Mouse (Mus musculus) liver, embryonic 16.5 days (tissue): ENCODE measurements at regions not wholly inside any gene's neighbourhood (a gene's known extent, or its start where the extent isn't known, plus 50 kb on each side); places are given as distances from the start of the nearest gene placed in this dataset.

Experiments used
- ATAC-seq: fragments of 200-750 bp; cut with Nextera tagmentation; 2 replicates; pipeline ENCODE4 v1.8.0; 2017; ENCODE audit warnings: low read depth, mild to moderate bottlenecking, moderate number of reproducible peaks, moderate library complexity
- H3K27ac ChIP-seq: fragments of 300-500 bp; sonication (generic); 2 replicates; pipeline ENCODE4 v1.5.1; 2014; ENCODE audit warnings: mild to moderate bottlenecking, low read length
- H3K27me3 ChIP-seq: fragments of 300-500 bp; sonication (generic); 2 replicates; pipeline ENCODE4 v1.6.1; 2014; ENCODE audit warnings: low read depth, low read length, mixed read lengths; ENCODE audit not compliant: control insufficient read depth, insufficient read depth
- H3K36me3 ChIP-seq: fragments of 300-500 bp; sonication (generic); 2 replicates; pipeline ENCODE4 v1.6.1; 2014; ENCODE audit warnings: mild to moderate bottlenecking; ENCODE audit not compliant: control insufficient read depth, insufficient read depth
- H3K4me1 ChIP-seq: fragments of 300-500 bp; sonication (generic); 2 replicates; pipeline ENCODE4 v1.6.1; 2014; ENCODE audit warnings: low read depth, low read length, mixed read lengths; ENCODE audit not compliant: control insufficient read depth
- H3K4me2 ChIP-seq: fragments of 300-500 bp; sonication (generic); 2 replicates; pipeline ENCODE4 v1.6.1; 2014; ENCODE audit warnings: low read depth, low read length, mixed read lengths
- H3K4me3 ChIP-seq: fragments of 300-500 bp; sonication (generic); 2 replicates; pipeline ENCODE4 v1.5.1; 2014; ENCODE audit warnings: low read depth, mild to moderate bottlenecking, low read length
- H3K9ac ChIP-seq: fragments of 300-500 bp; sonication (generic); 2 replicates; pipeline ENCODE4 v1.6.1; 2014; ENCODE audit warnings: low read depth, low read length
- H3K9me3 ChIP-seq: fragments of 300-500 bp; sonication (generic); replicated peaks from 2 replicates; pipeline ENCODE4 v1.6.1; 2016; ENCODE audit warnings: low read length; ENCODE audit not compliant: control insufficient read depth
- WGBS: fragments of 180-500 bp; shearing (Covaris S2); extraction: QIAGEN DNeasy Blood & Tissue Kit; methylation state at CpG from one replicate; pipeline ENCODE4 v1.1.7; 2014; ENCODE audit not compliant: insufficient replicate concordance; 5-methylcytosine and 5-hydroxymethylcytosine counted together

GRCm38 (mm10) chr1:128826419-128826818, 234.3 kb upstream of the Cxcr4 start:
- no peak for ATAC-seq
- 71% methylated on average over 11 of the region's 11 CpGs for WGBS
- H3K27ac ChIP-seq: no peak overlapping the region

GRCm38 (mm10) chr1:128824916-128825683, 233.0 kb upstream of the Cxcr4 start:
- Histone ChIP-seq H3K4me3 (no peak overlapping the region), H3K36me3 (no peaks in the 10 kb centered on the region), H3K4me2 (no peak overlapping the region), H3K9me3 (no peaks in the 10 kb centered on the region; the same call in 1 of the 2 replicates), H3K9ac (no peak overlapping the region), H3K4me1 (no peaks in the 10 kb centered on the region), H3K27ac (no peak overlapping the region), H3K27me3 (no peaks in the 10 kb centered on the region)
- no peak for ATAC-seq
- 35% methylated on average over 11 of the region's 11 CpGs for WGBS

More at GRCm38 (mm10) chr1:128826419-128826818, 234.3 kb upstream of the Cxcr4 start:
- H3K36me3 ChIP-seq: no peaks in the 10 kb centered on the region
- H3K9me3 ChIP-seq: no peaks in the 10 kb centered on the region
- H3K4me1 ChIP-seq: no peaks in the 10 kb centered on the region
- H3K4me3 ChIP-seq: no peak overlapping the region
- H3K27me3 ChIP-seq: no peaks in the 10 kb centered on the region
- no peak overlapping the region for H3K9ac ChIP-seq
- no peak overlapping the region for H3K4me2 ChIP-seq

- Histone ChIP-seq H3K9me3 (no peaks in the 10 kb centered on the region; the same call in 1 of the 2 replicates), H3K27me3 (no peaks in the 10 kb centered on the region), H3K4me2 (no peak overlapping the region), H3K36me3 (no peaks in the 10 kb centered on the region), H3K27ac (no peak overlapping the region), H3K9ac (no peak overlapping the region), H3K4me1 (no peaks in the 10 kb centered on the region), H3K4me3 (no peak overlapping the region)
- WGBS: 7% methylated on average over 8 of the region's 8 CpGs
- no peak for ATAC-seq
These were observed 232.1 kb upstream of the Cxcr4 start for GRCm38 (mm10) chr1:128824235-128824634.

GRCm38 (mm10) chr1:128821991-128822390, 229.9 kb upstream of the Cxcr4 start:
- Histone ChIP-seq H3K9me3 (no peaks in the 10 kb centered on the region; the same call in 1 of the 2 replicates), H3K36me3 (no peaks in the 10 kb centered on the region), H3K4me2 (no peak overlapping the region), H3K4me3 (no peak overlapping the region), H3K9ac (no peak overlapping the region), H3K27ac (no peak overlapping the region), H3K4me1 (no peaks in the 10 kb centered on the region), H3K27me3 (no peaks in the 10 kb centered on the region)
- WGBS: 59% methylated on average over 6 of the region's 6 CpGs
- no peak for ATAC-seq

GRCm38 (mm10) chr1:128820527-128820926, 228.4 kb upstream of the Cxcr4 start:
- H3K27me3 ChIP-seq: no peaks in the 10 kb centered on the region
- H3K9me3 ChIP-seq: no peaks in the 10 kb centered on the region; the same call in 1 of the 2 replicates
- no peak for ATAC-seq
- H3K4me1 ChIP-seq: no peaks in the 10 kb centered on the region
- no peak overlapping the region for H3K27ac ChIP-seq
- no peak overlapping the region for H3K4me3 ChIP-seq
- H3K4me2 ChIP-seq: no peak overlapping the region
- WGBS: 70% methylated on average over 1 of the region's 1 CpGs
- H3K9ac ChIP-seq: no peak overlapping the region
- no peaks in the 10 kb centered on the region for H3K36me3 ChIP-seq

GRCm38 (mm10) chr1:128819611-128820010, 227.5 kb upstream of the Cxcr4 start:
- Histone ChIP-seq H3K4me3 (no peak overlapping the region), H3K4me2 (no peak overlapping the region), H3K4me1 (no peaks in the 10 kb centered on the region), H3K36me3 (no peaks in the 10 kb centered on the region), H3K27me3 (no peaks in the 10 kb centered on the region), H3K9me3 (no peaks in the 10 kb centered on the region; the same call in 1 of the 2 replicates), H3K9ac (no peak overlapping the region), H3K27ac (no peak overlapping the region)
- no peak for ATAC-seq
- 68% methylated on average over 6 of the region's 6 CpGs for WGBS

- Histone ChIP-seq H3K27ac (no peak overlapping the region), H3K36me3 (no peaks in the 10 kb centered on the region), H3K9ac (no peak overlapping the region), H3K4me1 (no peaks in the 10 kb centered on the region), H3K9me3 (no peaks in the 10 kb centered on the region), H3K27me3 (no peaks in the 10 kb centered on the region), H3K4me2 (no peak overlapping the region), H3K4me3 (no peak overlapping the region)
- no peak for ATAC-seq
- WGBS: 66% methylated on average over 5 of the region's 5 CpGs
These were observed 221.3 kb upstream of the Cxcr4 start for GRCm38 (mm10) chr1:128813379-128813778.

- Histone ChIP-seq H3K27me3 (no peaks in the 10 kb centered on the region), H3K4me1 (no peaks in the 10 kb centered on the region), H3K4me2 (no peak overlapping the region), H3K9me3 (no peaks in the 10 kb centered on the region), H3K9ac (no peak overlapping the region), H3K27ac (no peak overlapping the region), H3K4me3 (no peak overlapping the region), H3K36me3 (no peaks in the 10 kb centered on the region)
- WGBS: 48% methylated on average over 3 of the region's 3 CpGs
- no peak for ATAC-seq
These were observed 218.8 kb upstream of the Cxcr4 start for GRCm38 (mm10) chr1:128810860-128811259.

GRCm38 (mm10) chr1:128810094-128810493, 218.0 kb upstream of the Cxcr4 start:
- Histone ChIP-seq H3K9me3 (no peaks in the 10 kb centered on the region), H3K9ac (no peak overlapping the region), H3K27ac (no peak overlapping the region), H3K27me3 (no peaks in the 10 kb centered on the region), H3K36me3 (no peaks in the 10 kb centered on the region), H3K4me1 (no peaks in the 10 kb centered on the region), H3K4me2 (no peak overlapping the region), H3K4me3 (no peak overlapping the region)
- no peak for ATAC-seq
- WGBS: 58% methylated on average over 2 of the region's 2 CpGs
